Mouse (Mus musculus) E14TG2a.4 (cell line): ENCODE results near the gene Asdurf.

Experiments
- CTCF ChIP-seq: conservative IDR thresholded peaks from 2 replicates; pipeline ENCODE4 v1.5.1; 2014; ENCODE audit warnings: low read length
- NANOG ChIP-seq: IDR thresholded peaks from 2 replicates; pipeline ENCODE4 v1.6.1; 2014; ENCODE audit warnings: borderline replicate concordance, low read length, mixed read lengths
- POU5F1 ChIP-seq: IDR thresholded peaks from 2 replicates; pipeline ENCODE4 v1.6.1; 2014; ENCODE audit warnings: low read length, borderline replicate concordance

DNA sequence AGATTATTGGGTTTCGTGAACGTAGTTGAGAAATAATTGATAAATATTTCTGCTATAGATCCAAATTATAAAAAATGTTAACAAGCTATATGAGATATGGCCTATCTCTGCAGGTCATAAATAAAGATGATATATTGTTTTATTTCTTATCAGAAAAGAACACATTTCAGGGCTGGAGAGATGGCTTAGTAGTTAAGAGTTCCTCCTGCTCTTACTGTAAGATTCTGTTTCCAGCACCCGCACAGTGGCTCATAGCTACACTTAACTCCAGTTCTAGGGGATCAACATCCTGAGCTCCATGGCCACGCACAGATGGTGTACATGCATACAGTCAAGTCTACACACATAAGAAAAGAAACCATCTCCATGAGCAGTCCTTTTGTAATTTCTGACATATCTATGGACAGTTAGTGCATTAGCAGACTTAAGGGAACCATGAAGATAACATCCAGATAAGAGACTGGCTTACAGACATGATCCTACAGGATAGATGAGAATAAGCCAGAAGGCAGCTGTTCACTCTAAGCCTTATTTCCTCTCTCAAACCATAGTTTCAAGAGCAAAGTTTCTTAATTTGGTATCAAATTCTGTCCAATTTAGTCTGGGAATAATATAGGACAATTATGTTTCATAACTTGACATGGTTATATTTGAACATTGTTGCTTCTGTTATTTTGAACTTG is 30.6 kb downstream of the Asdurf start:
- TF ChIP-seq CTCF (no peak), POU5F1 (no peak), NANOG (no peak)
